8 mouse cellular contexts compared by ENCODE assay signal in genomic region chr6:128355726-128356416, GRCm38 (mm10). TPM values are rescaled to one million over a fixed set of nuclear protein-coding genes. Genes with fewer than 3 reads are reported as not detected.
DNase-seq lines count a peak whose midpoint lies in the region; ATAC-seq and TF ChIP-seq lines count a peak whose summit lies in the region.

Gene Tulp3, minus strand, starts transcription at chr6:128355851.

- peak within 1 kb of the TSS; percentile 86 for H3K9ac ChIP-seq in forebrain, embryonic 13.5 days
- H3K9ac ChIP-seq in liver, postnatal 0 days (replicated peaks): peak within 1 kb of the TSS; percentile 65
- peak within 1 kb of the TSS; percentile 74 for H3K9ac ChIP-seq in neural tube, embryonic 14.5 days (replicated peaks; ENCODE audit: low read depth, low read length)

- H3K9me3 ChIP-seq in E14TG2a.4 (ENCODE audit: low read length): no peaks in the 10 kb centered on the region
- H3K9me3 ChIP-seq in forebrain, embryonic 13.5 days (replicated peaks): no peaks in the 10 kb centered on the region
- no peaks in the 10 kb centered on the region for H3K9me3 ChIP-seq in liver, postnatal 0 days (ENCODE audit: low read length)
- H3K9me3 ChIP-seq in neural tube, embryonic 14.5 days (ENCODE audit: control insufficient read depth, low read length): no peaks in the 10 kb centered on the region

- H3K36me3 ChIP-seq in E14TG2a.4 (ENCODE audit: insufficient read depth, low read length): peaks cover 55% of the 10 kb centered on the region
- H3K36me3 ChIP-seq in forebrain, embryonic 13.5 days (ENCODE audit: poor library complexity, severe bottlenecking): peaks cover 28% of the 10 kb centered on the region
- H3K36me3 ChIP-seq in liver, postnatal 0 days (replicated peaks; ENCODE audit: insufficient read depth, low read length): peaks cover 20% of the 10 kb centered on the region
- H3K36me3 ChIP-seq in neural tube, embryonic 14.5 days (ENCODE audit: control insufficient read depth, insufficient read depth, low read length): peaks cover under 1% of the 10 kb centered on the region; the same call in 1 of the 2 replicates

- H3K4me3 ChIP-seq in E14TG2a.4 (replicated peaks; ENCODE audit: low read length): peak within 1 kb of the TSS; percentile 91
- peak within 1 kb of the TSS; percentile 73 for H3K4me3 ChIP-seq in forebrain, embryonic 13.5 days
- H3K4me3 ChIP-seq in liver, postnatal 0 days (ENCODE audit: low read depth, low read length): peak within 1 kb of the TSS; percentile 73
- H3K4me3 ChIP-seq in neural tube, embryonic 14.5 days (ENCODE audit: low read depth, low read length): peak within 1 kb of the TSS; percentile 74

- peak; percentile 99 for ATAC-seq in forebrain, embryonic 13.5 days
- peak; percentile 99 for ATAC-seq in liver, postnatal 0 days
- peak; percentile 99 for ATAC-seq in neural tube, embryonic 14.5 days (ENCODE audit: low read depth)

- no peak for TF ChIP-seq EP300 in liver, postnatal 0 days (IDR thresholded peaks at IDR 0.05; ENCODE audit: low read depth)

- peak; percentile 80 for DNase-seq in c-Kit-positive CD71-positive TER-119-positive erythroid progenitor cells, embryonic 14.5 days (ENCODE audit: low spot score)
- DNase-seq in heart, postnatal 10 days: peak; percentile 97 to 98
- peak; percentile 43 for DNase-seq in large intestine, adult 2 months (ENCODE audit: low read depth, low spot score)
- DNase-seq in liver, postnatal 0 days: peak; percentile 94
- DNase-seq in testis, postnatal 10 days (ENCODE audit: low spot score): peak; percentile 99

- H3K27me3 ChIP-seq in E14TG2a.4 (ENCODE audit: insufficient read depth, low read length): no peaks in the 10 kb centered on the region
- H3K27me3 ChIP-seq in forebrain, embryonic 13.5 days: no peaks in the 10 kb centered on the region
- H3K27me3 ChIP-seq in liver, postnatal 0 days (ENCODE audit: insufficient read depth, low read length): peaks cover 2% of the 10 kb centered on the region; the same call in 1 of the 2 replicates
- no peaks in the 10 kb centered on the region for H3K27me3 ChIP-seq in neural tube, embryonic 14.5 days (ENCODE audit: control insufficient read depth, insufficient read depth, low read length)

- WGBS in forebrain, embryonic 13.5 days: under 1% methylated on average over 41 of the region's 42 CpGs
- under 1% methylated on average over 42 of the region's 42 CpGs for WGBS in large intestine, adult 2 months
- 1% methylated on average over 22 of the region's 42 CpGs for WGBS in liver, postnatal 0 days (ENCODE audit: insufficient replicate concordance)
- 1% methylated on average over 26 of the region's 42 CpGs for WGBS in neural tube, embryonic 14.5 days

- H3K4me1 ChIP-seq in E14TG2a.4 (replicated peaks; ENCODE audit: low read depth, low read length): peaks cover 65% of the 10 kb centered on the region
- H3K4me1 ChIP-seq in forebrain, embryonic 13.5 days: peaks cover 31% of the 10 kb centered on the region
- H3K4me1 ChIP-seq in liver, postnatal 0 days (ENCODE audit: insufficient read depth): peaks cover 15% of the 10 kb centered on the region
- H3K4me1 ChIP-seq in neural tube, embryonic 14.5 days (ENCODE audit: control insufficient read depth, insufficient read depth, low read length): peaks cover 6% of the 10 kb centered on the region

- peak within 1 kb of the TSS; percentile 88 for H3K27ac ChIP-seq in forebrain, embryonic 13.5 days
- H3K27ac ChIP-seq in liver, postnatal 0 days (ENCODE audit: low read depth): peak within 1 kb of the TSS; percentile 70
- H3K27ac ChIP-seq in neural tube, embryonic 14.5 days (ENCODE audit: low read depth, low read length): peak within 1 kb of the TSS; percentile 91

- intact Hi-C loops in heart, postnatal 10 days (cut with DNase I): no loop called here

- TF ChIP-seq CTCF in E14TG2a.4 (conservative IDR thresholded peaks at IDR 0.05; ENCODE audit: low read length): no peak
- no peak for TF ChIP-seq CTCF in liver, postnatal 0 days (IDR thresholded peaks at IDR 0.05; ENCODE audit: low read depth)

- peak within 1 kb of the TSS; percentile 72 for H3K4me2 ChIP-seq in forebrain, embryonic 13.5 days
- H3K4me2 ChIP-seq in liver, postnatal 0 days (ENCODE audit: low read depth, low read length): peak within 1 kb of the TSS; percentile 97
- H3K4me2 ChIP-seq in neural tube, embryonic 14.5 days (ENCODE audit: low read depth, low read length): peak within 1 kb of the TSS; percentile 70

RNA-seq across cellular contexts. Expression of gene Tulp3, which starts in this region (rescaled TPM):
- polyA plus RNA-seq in forebrain, embryonic 13.5 days (2015; fragmentation: Nextera tagmentation; extraction: Ambion mirVana): 15.9 and 17.5 TPM in 2 replicates
- 1 to 10 TPM; 8.7 to 8.9 TPM for total RNA-seq in heart, postnatal 10 days (2021)
- 4.0 and 4.7 TPM in 2 replicates for polyA plus RNA-seq in large intestine, adult 2 months (2012; rRNA removed)
- polyA plus RNA-seq in liver, postnatal 0 days (2015; fragmentation: Nextera tagmentation; extraction: Ambion mirVana): 0.81 and 1.2 TPM in 2 replicates
- 17.7 and 22.4 TPM in 2 replicates for polyA plus RNA-seq in neural tube, embryonic 14.5 days (2014; fragmentation: Nextera tagmentation; extraction: Ambion mirVana)

Comparison
In these comparisons a context has a peak if more than half of its experiments do, and no peak if none do; other contexts are left out.
1. Peak in every context shown above with its lines: DNase-seq, ATAC-seq, H3K4me3 ChIP-seq and H3K27ac ChIP-seq.
2. DNase-seq: peak in every context shown above with its lines; median percentile 99 in testis, postnatal 10 days; 98 in heart, postnatal 10 days; 94 in liver, postnatal 0 days; 80 in c-Kit-positive CD71-positive TER-119-positive erythroid progenitor cells, embryonic 14.5 days; 43 in large intestine, adult 2 months.